Mouse (Mus musculus) hematopoietic stem cell, adult 5-6 weeks (primary cell): Measurements from ENCODE around the gene Arhgef28. TPM values are rescaled to one million over a fixed set of nuclear protein-coding genes. Genes with fewer than 3 reads are reported as not detected.

ENCODE experiments used
- ATAC-seq, 2 experiments: fragments of 125-278 bp in 1 of 2; replicated peaks in 1 of 2; 2 replicates each; pipeline ENCODE4 v1.8.0; 2016 to 2017; ENCODE audit warnings: inconsistent platforms in 2 of 2, mild to moderate bottlenecking in 2 of 2, moderate number of reproducible peaks in 2 of 2, low read depth in 1 of 2, moderate TSS enrichment in 1 of 2; ENCODE audit not compliant: low FRiP score in 2 of 2, poor library complexity in 2 of 2, severe bottlenecking in 2 of 2, insufficient read depth in 1 of 2, low TSS enrichment in 1 of 2
- total RNA-seq: library from RNA; stranded (forward); fragments of 172-1452, 232-1000 nt; gene quantifications from 2 replicates; pipeline ENCODE4 v1.2.3, GENCODE M21; 2017

Gene Arhgef28
- total RNA-seq, 1 experiment from 2014 or later, result 17.9 TPM

DNA sequence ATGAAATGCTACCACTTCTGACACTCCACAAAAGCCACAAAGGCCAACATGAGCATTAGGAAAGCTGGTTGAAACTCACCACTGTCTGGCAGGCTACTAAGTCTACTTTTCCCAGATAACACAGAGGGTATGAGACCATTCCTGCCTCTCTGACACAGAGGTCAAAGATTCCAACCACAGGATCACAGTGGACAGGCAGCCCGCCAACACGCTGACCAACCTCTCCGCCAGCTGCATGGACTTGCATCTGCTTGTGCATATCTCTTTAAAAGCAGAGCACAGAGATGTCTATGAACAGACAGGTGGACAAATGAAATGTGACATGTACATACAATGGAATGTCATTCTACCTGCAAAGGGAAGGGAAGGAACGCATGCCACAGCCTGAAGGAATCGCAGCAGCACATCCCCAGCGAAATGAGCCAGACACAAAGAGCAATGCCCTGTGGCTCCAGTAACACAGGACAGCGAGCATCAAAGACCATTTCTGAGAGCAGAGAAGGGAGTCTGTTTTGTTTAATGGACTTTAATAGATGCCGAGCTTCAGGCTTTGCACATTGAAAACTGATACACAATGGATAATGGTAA, 59.6 kb downstream of the Arhgef28 start:
- ATAC-seq, result no peak

DNA sequence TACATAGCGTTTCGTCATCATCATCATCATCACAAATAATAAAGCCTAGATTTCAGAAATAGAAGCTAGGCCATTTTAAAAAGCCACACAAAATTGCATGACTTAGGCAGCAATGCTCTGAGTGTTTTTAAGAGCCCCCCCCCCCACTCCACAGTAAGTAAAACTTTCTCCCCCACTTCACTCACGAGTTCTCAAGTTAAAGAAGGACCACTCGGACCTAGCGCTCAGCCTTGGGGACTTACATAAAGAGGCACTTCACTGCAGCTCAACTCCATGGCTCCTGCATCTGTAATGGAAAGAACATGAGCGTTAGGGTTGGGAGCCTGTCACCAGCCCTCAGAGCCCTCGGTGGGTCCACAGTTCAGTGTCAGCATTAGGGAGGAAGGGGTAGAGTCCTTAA, 60.9 kb downstream of the Arhgef28 start:
- no peak for ATAC-seq

DNA sequence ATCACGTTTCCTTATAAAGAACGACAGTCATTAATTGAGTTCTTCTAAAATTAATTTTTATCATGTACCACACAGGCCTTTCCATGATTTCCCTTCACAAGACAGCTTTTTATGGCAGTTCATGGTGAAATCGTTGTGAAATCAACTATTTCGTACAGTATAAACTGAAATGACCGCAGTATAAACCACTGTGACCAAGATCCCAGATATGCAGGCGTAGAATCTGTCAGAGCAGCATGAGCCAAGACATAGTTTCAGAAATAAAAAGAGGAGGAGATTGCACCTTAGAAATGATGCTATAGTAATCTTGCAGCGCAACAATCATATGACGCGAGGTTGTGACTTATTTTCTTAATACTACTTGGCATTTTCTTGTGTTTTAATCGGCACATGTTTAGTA, 63.2 kb downstream of the Arhgef28 start:
- no peak for ATAC-seq

DNA sequence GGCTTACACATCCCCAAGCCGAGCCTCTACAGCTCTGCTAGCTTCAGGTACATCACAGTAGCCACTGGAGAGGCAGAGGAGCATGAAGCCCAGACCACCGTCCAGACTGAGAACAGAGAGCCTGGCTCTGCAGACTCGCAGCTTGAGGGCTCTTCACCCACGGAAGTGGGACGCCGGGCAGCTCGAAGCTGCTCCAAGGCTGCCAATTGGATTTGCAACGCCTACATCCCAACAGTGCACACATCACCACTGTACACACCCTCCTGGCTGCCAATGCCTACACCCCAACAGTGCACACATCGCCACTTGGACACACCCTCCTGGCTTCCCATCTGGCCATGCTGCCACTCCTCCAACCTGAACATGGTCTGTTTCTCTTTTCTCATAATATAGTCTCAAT, 65.6 kb downstream of the Arhgef28 start:
- no peak for ATAC-seq

DNA sequence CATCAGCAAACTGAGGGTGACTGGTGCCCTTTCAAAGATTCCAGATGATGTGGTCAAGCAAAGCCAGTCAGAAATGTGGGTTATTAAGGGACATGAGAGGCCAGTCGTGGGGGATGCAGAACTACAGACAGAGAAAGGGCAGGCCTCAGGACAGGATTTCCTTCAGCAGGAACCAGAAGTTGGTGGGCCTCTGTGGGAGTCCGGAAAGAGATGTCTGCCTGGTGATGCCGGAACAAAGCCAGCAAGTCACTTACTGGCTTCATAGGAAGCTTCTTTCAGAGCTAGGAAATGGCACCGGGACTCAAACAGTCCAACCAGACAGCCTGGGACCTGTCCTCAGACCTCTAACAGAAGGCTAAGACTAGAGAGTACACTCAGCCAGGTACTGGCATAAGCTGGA, 67.5 kb downstream of the Arhgef28 start:
- 0 out of 4 replicates have a peak, but pooled peaks of 1 of the 2 experiments have one; percentile 24 for ATAC-seq

GRCm38 (mm10) chr13:98135890-98136555, 70.2 kb downstream of the Arhgef28 start:
- peak; percentile 66 to 69; a peak in 3 of 4 replicates for ATAC-seq

DNA sequence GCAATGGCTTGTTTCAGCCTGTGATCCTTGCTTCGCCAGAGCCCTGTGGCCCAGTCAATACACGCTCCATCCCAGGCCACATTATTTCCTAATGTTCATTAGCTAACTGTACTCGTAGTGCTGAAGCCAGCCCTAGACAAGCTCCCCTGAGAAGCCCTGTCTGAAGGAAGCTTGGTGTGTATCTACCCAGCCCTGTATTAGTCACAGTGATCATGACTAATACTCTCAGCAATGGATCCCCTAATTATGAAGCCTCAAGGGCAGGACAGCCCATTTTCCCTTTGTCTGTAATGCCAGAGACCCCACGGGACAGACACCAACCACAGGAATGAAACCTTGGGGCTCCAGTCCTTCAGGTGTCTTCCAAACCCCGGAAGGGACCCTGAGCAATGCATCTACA, 73.3 kb downstream of the Arhgef28 start:
- ATAC-seq, result no peak

GRCm38 (mm10) chr13:98132264-98132663, 74.0 kb downstream of the Arhgef28 start:
- no peak for ATAC-seq

DNA sequence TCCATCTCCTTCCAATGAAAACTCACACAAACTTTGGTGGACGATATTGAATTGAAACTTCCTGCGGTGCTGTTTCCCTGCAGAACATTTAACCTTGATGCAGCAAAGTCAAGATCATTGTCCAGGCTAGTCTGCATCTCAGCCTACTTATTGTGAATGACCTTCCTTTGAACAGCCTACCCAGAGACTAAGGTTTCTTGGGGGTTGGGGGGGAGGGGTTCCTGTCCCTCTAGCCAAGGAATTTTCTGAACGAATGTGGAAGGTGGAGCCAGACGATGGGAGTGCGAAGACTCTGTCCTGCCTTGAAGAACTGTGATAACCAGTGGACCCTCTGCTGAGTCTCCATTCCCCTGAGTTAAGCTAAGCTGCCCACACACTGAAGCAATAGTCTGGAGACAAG, 80.6 kb downstream of the Arhgef28 start:
- ATAC-seq, result no peak

- ATAC-seq, result peak; percentile 80 to 81
Measured at GRCm38 (mm10) chr13:98124113-98124745, 82.0 kb downstream of the Arhgef28 start.

DNA sequence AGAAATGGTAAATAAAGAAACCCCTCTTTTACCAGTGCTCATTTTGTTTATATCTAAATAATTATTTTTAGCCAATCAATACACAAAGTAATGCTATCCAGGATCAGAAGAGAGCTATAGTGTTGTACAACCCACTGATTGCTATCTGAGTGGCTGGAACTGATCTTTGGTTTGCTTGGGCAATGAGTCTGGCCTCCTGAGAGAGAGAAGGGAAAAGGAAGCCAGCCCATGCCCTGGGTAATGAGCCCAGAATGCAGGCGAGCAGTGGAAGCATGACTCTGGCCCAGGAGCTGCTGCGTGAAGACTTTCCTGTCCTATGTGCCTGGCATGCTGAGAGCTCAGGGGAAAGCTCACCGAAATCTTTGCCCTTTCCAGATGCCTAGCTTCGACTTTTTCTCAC, 83.5 kb downstream of the Arhgef28 start:
- no peak for ATAC-seq

GRCm38 (mm10) chr13:98121993-98122392, 84.2 kb downstream of the Arhgef28 start:
- no peak for ATAC-seq

GRCm38 (mm10) chr13:98121124-98121470, 85.1 kb downstream of the Arhgef28 start:
- no peak for ATAC-seq

DNA sequence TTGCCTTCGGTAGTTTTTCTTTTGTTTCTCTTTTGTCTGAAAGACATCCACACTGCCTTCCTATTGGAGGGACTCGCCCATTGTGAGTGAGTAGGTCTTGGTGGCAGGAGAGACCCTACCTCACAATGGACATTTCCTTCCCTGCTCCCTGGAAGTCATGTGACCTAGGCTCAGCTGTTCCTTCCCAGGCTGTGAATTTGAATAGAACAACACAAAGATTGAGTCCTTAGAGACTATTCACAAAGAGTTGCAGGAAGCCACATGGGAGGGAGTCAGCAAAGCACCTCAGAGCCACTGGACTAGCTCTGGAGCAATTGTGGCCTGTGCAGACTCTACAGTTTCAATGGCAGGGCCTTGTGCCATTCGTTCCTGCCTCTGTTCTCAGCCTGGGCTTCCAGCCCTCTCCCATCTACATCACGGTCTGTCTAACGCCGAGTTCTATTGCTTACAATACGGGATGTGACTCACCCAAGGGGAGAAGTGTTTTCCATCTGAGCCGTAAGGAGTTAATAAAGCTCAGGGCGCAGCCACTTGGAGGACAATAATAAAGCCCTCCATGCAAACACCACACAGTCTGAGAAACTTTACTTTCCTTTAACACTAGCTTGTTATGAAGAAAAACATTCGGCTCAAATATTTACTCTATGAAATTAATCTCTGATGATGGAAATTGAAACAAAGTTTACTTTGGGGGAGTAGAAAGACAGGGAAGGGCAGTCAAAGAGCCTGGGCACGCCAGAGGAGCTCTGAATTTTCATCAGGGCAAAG, 85.7 kb downstream of the Arhgef28 start:
- ATAC-seq, result no peak

GRCm38 (mm10) chr13:98118291-98118690, 87.9 kb downstream of the Arhgef28 start:
- ATAC-seq, result no peak

DNA sequence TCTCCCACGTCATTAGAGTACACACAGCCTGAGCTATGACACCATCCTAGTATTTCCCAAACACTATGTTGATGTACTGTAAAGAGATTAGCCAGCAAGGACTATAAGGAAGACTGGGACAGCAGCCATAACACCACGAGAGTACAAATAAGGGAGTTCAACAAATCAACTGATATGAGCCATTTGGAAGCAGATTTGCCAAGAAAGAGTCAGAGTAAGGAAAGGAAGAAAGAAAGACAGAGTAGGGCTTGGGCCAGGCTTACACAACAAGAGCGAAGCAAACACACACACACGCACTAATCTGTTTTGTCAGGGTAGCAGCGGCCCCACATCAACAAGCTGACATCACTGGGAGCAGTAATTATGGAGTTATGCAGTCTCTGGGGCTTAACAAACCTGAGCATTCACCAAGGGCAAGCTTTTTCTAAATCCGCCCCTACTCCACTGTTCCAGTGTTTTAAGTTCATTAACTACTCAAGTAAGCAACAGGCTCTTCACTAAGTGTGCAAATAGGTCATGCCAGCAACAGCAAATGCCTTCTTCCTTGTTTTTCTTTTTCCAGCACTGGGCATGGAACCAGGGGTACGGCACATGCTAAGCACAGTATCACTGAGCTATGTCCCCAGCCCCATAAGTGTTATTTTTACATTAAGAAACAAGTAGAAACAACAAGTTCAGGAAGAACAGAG, 88.5 kb downstream of the Arhgef28 start:
- no peak for ATAC-seq

DNA sequence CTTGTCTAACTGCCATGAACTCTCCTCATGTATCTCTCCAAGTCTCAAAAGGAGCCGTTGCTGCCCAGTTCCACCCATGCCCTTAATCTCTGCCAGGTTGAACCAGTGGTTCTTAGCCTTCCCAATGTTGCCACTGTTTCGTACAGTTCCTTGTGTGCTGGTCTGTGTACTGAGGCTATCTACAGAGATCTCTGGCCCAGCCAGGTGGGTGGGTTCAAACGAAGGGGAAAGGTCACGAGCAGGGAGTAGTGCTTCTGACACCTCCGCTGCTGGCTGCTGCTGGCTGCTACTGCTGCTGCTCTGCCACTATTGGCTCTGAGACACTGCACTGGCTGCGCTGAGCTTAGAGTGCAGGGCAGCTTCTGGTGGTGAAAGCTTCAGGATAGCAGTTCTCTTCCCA, 90.6 kb downstream of the Arhgef28 start:
- ATAC-seq, result no peak

GRCm38 (mm10) chr13:98115051-98115450, 91.2 kb downstream of the Arhgef28 start:
- no peak for ATAC-seq
